Mouse (Mus musculus): ENCODE measurements at regions not wholly inside any gene's neighbourhood (a gene's known extent, or its start where the extent isn't known, plus 50 kb on each side); places are given as distances from the start of the nearest gene placed in this dataset.

GRCm38 (mm10) chr7:58151713-58152112, 504.3 kb upstream of the Atp10a start:
- DNase-seq (ENCODE audit: low spot score in 2 of 2), result no peak

- DNase-seq (ENCODE audit: low spot score in 2 of 2), result peak in 1 of 2 experiments; percentile 19
These were observed 471.1 kb upstream of the Atp10a start for GRCm38 (mm10) chr7:58184913-58185312.

GRCm38 (mm10) chr7:58217726-58218125, 438.2 kb upstream of the Atp10a start:
- DNase-seq (ENCODE audit: low spot score in 2 of 2), result no peak

- no peak for DNase-seq (ENCODE audit: low spot score in 2 of 2)
These were observed 431.2 kb upstream of the Atp10a start for GRCm38 (mm10) chr7:58224727-58225126.

GRCm38 (mm10) chr7:58225713-58226112, 430.3 kb upstream of the Atp10a start:
- peak in 1 of 2 experiments; percentile 18 for DNase-seq (ENCODE audit: low spot score in 2 of 2)

GRCm38 (mm10) chr7:58230162-58230681, 425.7 kb upstream of the Atp10a start:
- DNase-seq (ENCODE audit: low spot score in 2 of 2), result no peak

GRCm38 (mm10) chr7:58230943-58231342, 425.0 kb upstream of the Atp10a start:
- DNase-seq (ENCODE audit: low spot score in 2 of 2), result peak in 1 of 2 experiments; percentile 29

- peak; percentile 11 to 80 for DNase-seq (ENCODE audit: low spot score in 2 of 2)
These were observed 408.7 kb upstream of the Atp10a start for GRCm38 (mm10) chr7:58247261-58247660.

Data from left cerebral cortex, adult 8-10 months (tissue).